Mouse (Mus musculus): ENCODE results near the gene Btg2.

GRCm38 (mm10) chr1:134077389-134078060, 1.4 kb downstream of the Btg2 start:
- TF ChIP-seq POLR2A (IDR thresholded peaks at IDR 0.05; ENCODE audit: control insufficient read depth, extremely low read depth, insufficient read depth, low read length, poor library complexity): no peak
- TF ChIP-seq CTCF (IDR thresholded peaks at IDR 0.05; ENCODE audit: borderline replicate concordance, control insufficient read depth, extremely low read depth, insufficient read depth, low read length, poor library complexity): no peak
